Mouse (Mus musculus) brain, embryonic 14.5 days (tissue): Measurements from ENCODE around the gene Ap2b1. TPM values are rescaled to one million over a fixed set of nuclear protein-coding genes. Genes with fewer than 3 reads are reported as not detected.
"Not testable (repeated sequence)": the region's sequence is repeated elsewhere in the genome, so short reads cannot be mapped to it uniquely, and the experiment has no call there.

Experiments
- DNase-seq: peaks from one replicate; pipeline ENCODE4 v3.0.0-alpha.2; 2011; ENCODE audit warnings: low read depth
- CTCF ChIP-seq: fragments of 200-500 bp; IDR thresholded peaks from 2 replicates; pipeline ENCODE4 v1.5.1; 2012; ENCODE audit warnings: inconsistent platforms, mild to moderate bottlenecking, moderate library complexity, borderline replicate concordance; ENCODE audit not compliant: insufficient read depth, insufficient read length; ENCODE audit errors: extremely low read depth
- POLR2A ChIP-seq: fragments of 200-500 bp; IDR thresholded peaks from 2 replicates; pipeline ENCODE4 v1.6.1; 2012; ENCODE audit warnings: mild to moderate bottlenecking, inconsistent platforms, borderline replicate concordance; ENCODE audit not compliant: poor library complexity, insufficient read depth, insufficient read length, severe bottlenecking; ENCODE audit errors: extremely low read depth
- polyA plus RNA-seq: library from polyadenylated mRNA; depleted of rRNA; stranded (reverse); fragments of >200 nt; gene quantifications from 2 replicates; pipeline ENCODE4 v1.2.3, GENCODE M21; 2012; rRNA removed

The Ap2b1 gene
- 83.2 and 149 TPM in 2 replicates for polyA plus RNA-seq

DNA sequence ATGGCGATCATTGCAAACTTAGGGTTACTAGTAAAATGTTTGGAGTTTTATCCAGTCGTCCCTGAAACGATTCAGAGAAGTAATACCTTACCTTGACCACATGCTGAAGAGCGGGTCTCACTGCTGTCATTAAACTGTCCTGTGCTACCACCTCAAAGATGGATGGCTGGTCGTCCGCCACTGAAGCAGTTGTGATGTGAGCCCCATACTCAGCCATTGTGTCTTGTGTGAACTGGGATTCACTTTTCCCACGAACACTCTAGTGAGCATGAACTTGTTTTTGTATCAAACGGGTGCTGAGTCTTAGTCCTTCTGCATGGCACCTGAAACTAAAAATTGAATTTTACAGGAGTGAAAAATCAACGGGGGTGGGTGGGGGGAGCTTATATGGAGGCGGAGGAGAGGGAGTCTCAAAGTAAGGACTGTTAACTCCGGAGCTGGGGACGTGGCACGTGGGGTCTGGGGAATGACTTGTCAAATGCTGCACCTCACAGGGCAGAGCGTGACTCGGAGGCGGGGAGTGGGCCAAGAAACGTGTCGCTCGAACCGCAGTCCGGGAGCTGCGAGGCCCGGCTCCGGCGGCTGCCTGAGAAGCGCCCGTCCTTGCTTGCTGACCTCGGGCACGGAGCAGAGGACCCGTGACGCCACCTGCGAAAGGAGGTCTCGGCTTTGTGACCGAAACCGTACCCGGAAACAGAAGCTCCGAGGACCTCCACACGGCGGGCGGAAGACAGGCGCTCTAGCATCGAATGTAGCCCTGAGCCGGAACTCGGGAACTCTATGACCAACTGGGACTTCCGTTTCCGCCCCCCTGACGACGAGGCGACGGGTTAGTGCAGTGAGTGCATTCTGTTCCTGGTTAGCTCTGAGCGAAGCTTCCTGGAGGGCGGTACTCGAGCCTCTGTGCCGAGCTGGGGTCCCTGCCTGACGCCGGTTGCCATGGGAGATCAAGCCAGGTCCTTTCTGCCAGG, at the start of gene Ap2b1:
Gene Ap2b1 (plus strand): TSS at position 800 of the 971 bp plus-strand sequence.
- DNase-seq = peak; percentile 98
- TF ChIP-seq CTCF (no peak), POLR2A (peak; percentile 72; the same call in 1 of the 2 replicates)

DNA sequence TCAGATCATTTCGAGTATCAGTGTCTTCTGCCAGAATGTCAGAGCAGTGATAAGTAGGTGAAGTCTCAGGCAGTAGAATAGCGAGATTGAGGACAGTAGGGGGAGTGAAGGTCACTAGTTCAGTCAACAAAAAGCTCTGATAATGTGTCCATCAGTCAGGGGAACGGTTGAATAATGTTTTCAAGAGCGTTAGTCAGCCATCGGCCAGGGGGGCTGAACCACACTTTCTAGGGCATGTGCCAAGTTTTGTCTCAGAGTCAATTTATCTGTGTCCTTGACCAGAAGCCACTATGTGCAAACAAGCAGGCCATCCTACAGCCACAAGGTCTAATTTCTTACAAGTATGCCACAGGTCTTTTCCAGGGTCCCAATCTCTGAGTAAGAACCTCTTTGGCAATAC, 41.6 kb upstream of the Ap2b1 start:
- DNase-seq = not testable (repeated sequence)

DNA sequence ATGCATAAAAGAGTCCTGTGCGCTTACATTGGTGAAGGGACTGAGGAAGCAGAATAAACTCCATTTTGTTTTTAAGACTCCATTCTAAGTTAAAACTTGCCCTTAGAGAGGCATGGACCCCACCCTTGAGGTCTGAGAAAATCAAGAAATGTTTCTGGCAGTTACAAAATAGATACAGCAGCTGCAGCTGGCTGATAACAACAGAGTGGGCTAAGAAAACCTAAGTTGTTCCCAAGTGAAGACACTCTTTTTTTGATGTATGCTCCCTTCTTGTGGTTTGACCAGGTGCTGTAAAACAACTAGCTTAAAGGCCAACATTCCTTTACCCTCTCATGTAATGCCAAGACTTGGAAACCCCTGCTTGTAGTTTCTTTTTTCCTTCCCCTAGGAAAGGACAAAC, 36.2 kb upstream of the Ap2b1 start:
- TF ChIP-seq CTCF (no peak), POLR2A (no peak)
- DNase-seq = no peak

DNA sequence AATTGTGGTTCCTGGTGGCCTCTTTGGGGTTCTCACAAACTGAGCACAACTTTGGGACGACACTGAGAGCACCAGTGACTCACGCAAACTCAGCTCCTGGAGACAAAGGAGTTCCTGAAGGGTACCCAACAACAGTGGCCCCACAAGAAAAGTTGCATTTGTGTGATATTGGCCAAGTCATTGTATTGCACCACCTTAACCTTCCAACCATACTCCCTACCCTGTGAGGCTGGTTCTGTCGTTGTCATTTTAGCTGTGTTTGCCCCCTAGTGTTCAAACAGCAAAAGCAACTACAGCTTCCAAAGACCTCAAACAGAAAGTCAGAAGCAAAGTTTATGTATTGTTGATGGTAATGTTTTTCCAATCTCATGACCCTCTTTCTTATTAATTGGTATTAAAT, 35.7 kb upstream of the Ap2b1 start:
- DNase-seq = peak; percentile 21
- TF ChIP-seq CTCF (peak; percentile 58; the same call in 1 of the 2 replicates), POLR2A (no peak)

- no peak for TF ChIP-seq POLR2A
- TF ChIP-seq CTCF = no peak
- no peak for DNase-seq
Measured at GRCm38 (mm10) chr11:83270842-83271150, 28.0 kb upstream of the Ap2b1 start.

DNA sequence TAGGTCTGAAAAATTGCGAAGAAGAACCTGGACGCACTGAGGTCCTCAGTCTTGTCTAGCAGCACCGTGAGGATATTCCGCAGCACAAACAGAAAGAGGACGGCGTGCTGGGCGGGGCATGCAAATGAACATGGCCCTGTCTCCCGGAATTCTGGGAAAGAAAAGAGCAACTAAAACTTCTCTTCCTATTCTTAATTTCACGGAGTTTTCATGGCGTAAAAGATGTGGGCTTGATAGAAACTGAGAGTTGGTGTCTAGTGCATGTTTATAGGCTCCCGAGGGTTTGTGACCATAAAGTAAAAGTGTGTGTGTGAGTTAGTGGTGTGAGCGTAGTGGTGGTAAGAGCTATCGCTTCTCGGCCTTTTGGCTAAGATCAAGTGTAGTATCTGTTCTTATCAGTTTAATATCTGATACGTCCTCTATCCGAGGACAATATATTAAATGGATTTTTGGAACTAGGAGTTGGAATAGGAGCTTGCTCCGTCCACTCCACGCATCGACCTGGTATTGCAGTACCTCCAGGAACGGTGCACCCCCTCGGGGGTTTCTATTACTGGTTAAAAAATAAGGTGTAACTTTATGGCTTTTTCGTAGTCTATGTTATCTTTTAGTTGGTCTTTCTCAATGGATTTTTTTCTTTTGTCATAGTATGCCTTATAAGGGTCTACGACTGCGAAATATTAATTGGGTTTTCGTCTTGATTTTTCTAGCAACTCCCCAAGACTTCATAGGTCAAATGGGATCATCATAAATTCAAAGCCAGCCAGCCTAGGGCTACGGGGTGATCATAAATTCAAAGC, 27.5 kb upstream of the Ap2b1 start:
- TF ChIP-seq CTCF (no peak), POLR2A (peak; percentile 57; the same call in 1 of the 2 replicates)
- peak; percentile 95 for DNase-seq

DNA sequence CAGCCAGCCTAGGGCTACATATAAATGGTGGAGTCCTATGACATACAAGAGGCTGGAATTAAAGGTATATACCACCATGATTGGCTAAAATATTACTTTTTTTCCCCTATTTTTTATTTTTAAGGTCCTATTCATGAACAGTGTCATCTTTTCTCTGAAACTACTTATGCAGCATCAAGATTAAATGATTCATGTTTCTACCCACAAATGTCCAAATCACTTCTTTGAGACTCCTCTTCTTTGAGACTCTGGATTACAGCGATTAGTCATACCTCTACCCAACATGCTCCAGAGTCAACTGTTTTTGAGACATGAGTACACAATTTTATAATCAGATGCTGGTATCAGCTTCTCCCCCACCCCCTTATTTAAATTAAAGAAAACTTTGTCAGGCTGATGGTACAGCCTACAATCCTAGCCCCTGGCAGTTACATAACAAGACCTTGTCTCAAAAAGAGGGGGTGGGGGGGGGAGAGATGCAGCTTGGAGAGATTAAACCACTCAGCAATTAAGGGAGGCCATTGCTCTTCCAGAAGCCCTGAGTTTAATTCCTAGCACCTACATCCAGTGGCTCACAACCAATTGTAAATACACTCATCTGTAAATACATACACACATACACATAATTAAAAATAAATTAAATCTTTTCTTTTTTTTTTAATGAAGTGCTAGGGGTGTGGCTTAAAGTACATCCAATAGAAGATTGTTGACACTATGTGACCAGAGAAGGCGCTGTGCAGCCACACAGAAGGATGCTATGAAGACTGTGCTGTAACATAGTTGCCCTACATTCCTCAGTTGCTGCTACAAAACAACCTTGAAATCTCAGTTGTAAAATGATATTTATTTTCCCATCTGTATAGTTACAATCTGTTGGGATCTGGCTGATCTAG, 26.6 kb upstream of the Ap2b1 start:
- DNase-seq = peak; percentile 51
- TF ChIP-seq CTCF = no peak
- no peak for TF ChIP-seq POLR2A

DNA sequence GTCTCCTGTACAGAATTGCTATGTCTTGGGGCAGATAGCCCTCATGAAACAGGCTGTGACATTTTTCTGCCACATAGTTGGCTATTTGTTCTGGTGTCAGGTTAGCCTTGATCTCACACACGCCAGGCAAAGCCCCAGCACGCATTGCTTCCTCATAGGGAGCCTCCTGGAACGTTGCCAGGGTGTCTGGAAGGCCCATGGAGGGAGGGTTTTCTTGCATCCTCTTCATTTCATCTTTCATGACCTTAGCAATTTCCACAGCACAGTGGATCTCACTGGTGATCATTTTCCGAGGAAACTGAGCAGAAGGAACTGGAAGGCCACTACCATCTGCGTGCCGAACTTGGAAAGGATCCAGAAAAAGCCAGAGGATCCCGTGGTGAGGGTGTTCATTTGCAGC, 22.6 kb upstream of the Ap2b1 start:
- DNase-seq = no peak

DNA sequence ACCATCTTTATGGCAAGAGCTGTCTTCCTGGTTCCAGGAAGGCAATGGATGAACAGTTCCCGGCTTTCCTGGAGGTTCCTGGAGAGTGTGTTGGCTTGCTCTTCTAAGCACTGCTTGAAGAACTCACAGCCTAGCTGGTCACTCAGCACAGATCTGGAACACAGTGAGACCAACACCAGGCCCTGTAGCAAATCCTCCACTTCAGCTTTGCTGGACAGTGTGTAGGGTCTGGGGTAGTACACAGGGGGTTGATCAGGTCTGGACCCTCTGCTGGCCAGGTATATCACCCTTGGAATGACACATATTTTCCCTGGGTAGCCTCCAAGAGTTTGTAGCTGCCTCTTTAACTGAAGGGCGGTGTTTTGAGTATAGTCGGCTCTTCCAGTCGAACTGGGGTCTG, 19.8 kb upstream of the Ap2b1 start:
- TF ChIP-seq CTCF = no peak
- TF ChIP-seq POLR2A = no peak
- no peak for DNase-seq

More for the DNA sequence above, 22.6 kb upstream of the Ap2b1 start:
- TF ChIP-seq POLR2A (no peak), CTCF (no peak)

DNA sequence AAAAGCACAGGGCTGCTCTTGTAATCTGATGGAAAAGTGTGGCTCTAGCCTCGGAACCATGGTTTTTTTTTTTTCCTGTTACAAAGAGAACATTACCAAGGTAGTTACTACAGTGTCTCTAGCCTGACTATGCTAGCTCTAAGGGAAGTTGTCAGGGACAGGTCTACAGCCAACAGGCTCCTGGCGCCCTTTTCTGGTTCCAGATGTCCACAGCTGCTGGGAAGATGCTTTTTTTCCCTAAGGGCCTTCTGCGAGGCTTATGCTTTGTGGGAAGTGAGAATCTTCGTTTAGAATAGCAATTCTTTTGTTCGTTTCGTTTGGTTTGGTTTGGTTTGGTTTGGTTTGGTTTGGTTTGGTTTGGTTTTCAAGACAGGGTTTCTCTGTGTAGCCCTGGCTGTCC, 19.1 kb upstream of the Ap2b1 start:
- TF ChIP-seq POLR2A = no peak
- no peak for DNase-seq

DNA sequence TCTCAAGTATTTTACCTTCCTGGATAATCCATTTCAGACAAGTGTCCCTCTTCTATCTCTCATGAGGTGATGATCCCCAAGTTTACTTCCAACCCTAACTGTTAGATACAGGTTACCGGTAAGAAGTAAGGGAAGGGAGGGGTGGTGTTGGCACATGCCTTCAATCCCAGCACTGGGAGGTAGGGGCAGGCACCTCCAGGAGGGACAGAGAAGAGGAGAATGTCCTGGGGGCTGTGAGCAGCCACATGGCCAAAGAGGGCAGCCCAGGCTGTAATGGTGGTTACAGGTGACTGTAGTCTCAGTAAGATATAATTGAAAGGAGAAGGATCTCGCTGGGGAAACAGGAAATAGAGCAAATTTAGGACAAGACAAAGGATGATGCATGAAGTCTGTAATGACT, 16.7 kb upstream of the Ap2b1 start:
- no peak for DNase-seq
- TF ChIP-seq POLR2A (no peak), CTCF (no peak)

GRCm38 (mm10) chr11:83285627-83286026, 13.2 kb upstream of the Ap2b1 start:
- no peak for DNase-seq
- TF ChIP-seq CTCF (no peak), POLR2A (no peak)

DNA sequence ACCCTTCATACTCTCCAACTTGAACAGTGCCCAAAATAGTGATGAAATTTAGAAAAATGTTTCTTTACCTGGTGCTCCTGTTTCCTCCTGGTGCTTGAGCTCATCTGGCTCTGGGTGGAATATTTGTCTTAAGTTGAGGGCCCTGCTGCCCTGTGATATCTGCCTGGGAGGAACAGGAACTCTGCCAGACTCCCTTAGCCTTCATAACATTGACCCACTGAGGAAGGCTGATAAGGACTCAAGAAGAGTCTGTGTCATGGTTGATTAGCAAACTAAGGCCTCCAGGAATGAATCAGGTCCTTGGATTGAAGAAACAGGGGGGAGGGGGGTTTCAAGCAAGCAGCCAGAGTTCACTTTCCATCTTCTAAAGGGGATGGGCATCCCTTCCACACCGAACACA, 12.3 kb upstream of the Ap2b1 start, which contains the start of gene Slfn14:
Gene Slfn14 (minus strand): TSS at position 161 of the 400 bp plus-strand sequence.
- TF ChIP-seq POLR2A (no peak), CTCF (no peak)

More for the DNA sequence above, 12.3 kb upstream of the Ap2b1 start, which contains the start of gene Slfn14:
- DNase-seq = no peak
